Mouse (Mus musculus): ENCODE measurements at regions not wholly inside any gene's neighbourhood (a gene's known extent, or its start where the extent isn't known, plus 50 kb on each side); places are given as distances from the start of the nearest gene placed in this dataset.
"Not testable (repeated sequence)": the region's sequence is repeated elsewhere in the genome, so short reads cannot be mapped to it uniquely, and the experiment has no call there.

- intact Hi-C loops (cut with DNase I), result no loop called here
Measured at GRCm38 (mm10) chr6:107010785-107011184, 210.9 kb upstream of the Crbn start.

- intact Hi-C loops (cut with DNase I), result no loop called here
Measured at GRCm38 (mm10) chr6:107012938-107013511, 213.1 kb upstream of the Crbn start.

- intact Hi-C loops (cut with DNase I), result no loop called here
Measured at GRCm38 (mm10) chr6:107019126-107019525, 219.2 kb upstream of the Crbn start.

- intact Hi-C loops (cut with DNase I), result no loop called here
Measured at GRCm38 (mm10) chr6:107045177-107045576, 245.3 kb upstream of the Crbn start.

- intact Hi-C loops (cut with DNase I), result no loop called here
Measured at GRCm38 (mm10) chr6:107051604-107052003, 251.7 kb upstream of the Crbn start.

- intact Hi-C loops (cut with DNase I), result no loop called here
Measured at GRCm38 (mm10) chr6:107052180-107052579, 252.3 kb upstream of the Crbn start.

- intact Hi-C loops (cut with DNase I), result no loop called here
Measured at GRCm38 (mm10) chr6:107059001-107059765, 259.3 kb upstream of the Crbn start.

- intact Hi-C loops (cut with DNase I), result no loop called here
Measured at GRCm38 (mm10) chr6:107062886-107063565, 263.1 kb upstream of the Crbn start.

GRCm38 (mm10) chr6:107070441-107070840 lies 270.6 kb upstream of the Crbn start:
- intact Hi-C loops (cut with DNase I), result no loop called here

- intact Hi-C loops (cut with DNase I), result no loop called here
Measured at GRCm38 (mm10) chr6:107092600-107092999, 292.7 kb upstream of the Crbn start.

GRCm38 (mm10) chr6:107128716-107129115 lies 328.8 kb upstream of the Crbn start:
- intact Hi-C loops (cut with DNase I), result no loop called here

GRCm38 (mm10) chr6:107167736-107168491 lies 361.7 kb upstream of the Lrrn1 start:
- intact Hi-C loops (cut with DNase I), result no loop called here

GRCm38 (mm10) chr6:107218309-107218708 lies 311.3 kb upstream of the Lrrn1 start:
- intact Hi-C loops (cut with DNase I), result no loop called here

- intact Hi-C loops (cut with DNase I), result no loop called here
Measured at GRCm38 (mm10) chr6:107218721-107219120, 310.8 kb upstream of the Lrrn1 start.

GRCm38 (mm10) chr6:107222602-107223001 lies 307.0 kb upstream of the Lrrn1 start:
- intact Hi-C loops (cut with DNase I), result no loop called here

GRCm38 (mm10) chr6:107229843-107230242 lies 299.7 kb upstream of the Lrrn1 start:
- intact Hi-C loops (cut with DNase I), result not testable (repeated sequence)

- intact Hi-C loops (cut with DNase I), result no loop called here
Measured at GRCm38 (mm10) chr6:107237692-107238091, 291.9 kb upstream of the Lrrn1 start.

- intact Hi-C loops (cut with DNase I), result no loop called here
Measured at GRCm38 (mm10) chr6:107243981-107244380, 285.6 kb upstream of the Lrrn1 start.

- intact Hi-C loops (cut with DNase I), result no loop called here
Measured at GRCm38 (mm10) chr6:107280348-107280747, 249.2 kb upstream of the Lrrn1 start.

GRCm38 (mm10) chr6:107290850-107291249 lies 238.7 kb upstream of the Lrrn1 start:
- intact Hi-C loops (cut with DNase I), result no loop called here

GRCm38 (mm10) chr6:107303676-107304369 lies 225.7 kb upstream of the Lrrn1 start:
- intact Hi-C loops (cut with DNase I), result no loop called here
